Mouse (Mus musculus): ENCODE results near the gene Aurkb. TPM values are rescaled to one million over a fixed set of nuclear protein-coding genes. Genes with fewer than 3 reads are reported as not detected.
"Not testable (repeated sequence)": the region's sequence is repeated elsewhere in the genome, so short reads cannot be mapped to it uniquely, and the experiment has no call there.

The Aurkb gene
- polyA plus RNA-seq, 1 experiment from 2014 or later: 34.1 TPM

DNA sequence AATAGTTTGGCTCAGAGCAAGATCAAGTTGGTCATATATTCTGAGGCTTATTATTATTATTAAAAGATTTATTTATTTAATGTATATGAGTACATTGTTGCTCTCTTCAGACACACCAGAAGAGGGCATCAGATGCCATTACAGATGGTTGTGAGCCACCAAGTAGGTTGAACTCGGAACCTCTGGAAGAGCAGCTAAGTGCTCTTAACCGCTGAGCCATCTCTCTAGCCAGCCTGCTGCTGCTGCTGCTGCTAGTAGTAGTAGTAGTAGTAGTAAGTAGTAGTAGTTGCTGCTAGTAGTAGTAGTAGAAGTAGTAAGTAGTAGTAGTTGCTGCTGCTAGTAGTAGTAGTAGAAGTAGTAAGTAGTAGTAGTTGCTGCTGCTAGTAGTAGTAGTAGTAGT, 34.0 kb upstream of the Aurkb start:
- ATAC-seq; H3K27me3 ChIP-seq; DNase-seq (ENCODE audit: low read depth, low spot score); in situ Hi-C loops (cut with MboI; ENCODE audit: low pct_unique_long_range_greater_than_20kb): not testable (repeated sequence)
- ChIA-PET POLR2A (interaction anchor here (0.5 to 1.6 kb wide), 4 partner anchors 12 to 58 kb away, joined by 3 to 7 read pairs (median 4); no protein-coding TSS in a partner anchor), CTCF (interaction anchor here (0.9 to 1.3 kb wide), 4 partner anchors 11 to 55 kb away, joined by 3 to 5 read pairs (median 3); no protein-coding TSS in a partner anchor)
- peak; percentile 39 for TF ChIP-seq CTCF (IDR thresholded peaks at IDR 0.05)

- CTCF ChIA-PET: interaction anchor here (1.1 to 1.6 kb wide), 6 partner anchors 10 to 50 kb away, joined by 3 to 5 read pairs (median 4); no protein-coding TSS in a partner anchor
- POLR2A ChIA-PET: interaction anchor here (1.2 to 1.6 kb wide), 2 partner anchors 12 to 30 kb away, joined by 5 to 7 read pairs; no protein-coding TSS in a partner anchor
- DNase-seq (ENCODE audit: low read depth, low spot score) (peak; percentile 61), ATAC-seq (peak; percentile 66)
- no peak for TF ChIP-seq CTCF (IDR thresholded peaks at IDR 0.05)
- no peaks in the 10 kb centered on the region for H3K27me3 ChIP-seq
- in situ Hi-C loops (cut with MboI; ENCODE audit: low pct_unique_long_range_greater_than_20kb): no loop called here
Observed at GRCm38 (mm10) chr11:69012071-69012601, 33.3 kb upstream of the Aurkb start.

DNA sequence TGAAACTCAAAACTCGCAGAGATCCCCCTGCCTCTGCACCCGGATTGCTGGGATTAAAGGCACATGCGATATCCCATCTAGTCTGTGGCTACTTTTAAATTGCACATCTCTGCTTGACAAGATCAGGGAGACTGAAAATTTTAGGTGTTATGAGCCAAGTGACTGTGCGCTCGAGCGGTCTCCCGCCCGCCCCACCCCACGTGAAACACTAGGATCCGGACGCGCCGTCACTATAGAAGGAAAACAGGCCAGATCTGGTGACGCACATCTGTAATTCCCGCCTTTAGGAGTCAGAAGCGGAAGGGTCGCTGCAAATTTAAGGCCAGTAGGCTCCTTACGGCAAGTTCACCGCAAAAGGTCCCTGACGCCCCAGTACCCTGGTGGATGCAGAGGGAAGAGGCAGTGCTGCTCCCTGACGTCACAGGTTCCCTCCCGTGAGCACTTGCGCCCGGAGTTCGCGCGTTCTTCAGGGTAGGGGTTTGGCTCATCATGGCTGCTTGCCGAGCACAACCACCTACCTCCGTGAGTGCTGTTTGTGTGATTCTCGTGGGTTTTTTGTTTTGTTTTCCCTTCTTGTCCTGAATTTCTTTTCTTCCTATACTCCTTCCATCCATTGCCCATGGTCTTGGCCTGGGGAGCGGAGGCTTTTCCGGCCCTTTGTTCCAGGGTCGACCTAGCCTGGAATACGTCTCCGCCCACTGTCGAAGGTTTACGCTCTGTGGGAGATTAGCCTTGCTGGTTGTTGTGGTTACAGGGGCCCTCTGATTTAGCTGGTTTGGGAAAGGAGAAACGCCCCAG, 29.6 kb upstream of the Aurkb start, which contains the start of gene Ctc1:
Gene Ctc1 (plus strand): TSS at position 268 of the 798 bp plus-strand sequence.
- DNase-seq (ENCODE audit: low read depth, low spot score) (peak; percentile 49), ATAC-seq (peak; percentile 92)
- H3K27me3 ChIP-seq: no peaks in the 10 kb centered on the region
- ChIA-PET CTCF (interaction anchor here (1.6 to 1.8 kb wide), 2 partner anchors 18 to 20 kb away, joined by 4 to 6 read pairs; no protein-coding TSS in a partner anchor), POLR2A (interaction anchor here (0.6 to 0.9 kb wide), 3 partner anchors 14 to 24 kb away, joined by 3 to 4 read pairs (median 4); no protein-coding TSS in a partner anchor)
- in situ Hi-C loops (cut with MboI; ENCODE audit: low pct_unique_long_range_greater_than_20kb): no loop called here
- peak; percentile 43 for TF ChIP-seq CTCF (IDR thresholded peaks at IDR 0.05)

- ATAC-seq (no peak), DNase-seq (ENCODE audit: low read depth, low spot score) (no peak)
- in situ Hi-C loops (cut with MboI; ENCODE audit: low pct_unique_long_range_greater_than_20kb): no loop called here
- ChIA-PET POLR2A (interaction anchor here (0.6 to 0.9 kb wide), 3 partner anchors 13 to 23 kb away, joined by 3 to 4 read pairs (median 4); no protein-coding TSS in a partner anchor), CTCF (interaction anchor here (1.6 to 1.8 kb wide), 2 partner anchors 17 to 19 kb away, joined by 4 to 6 read pairs; no protein-coding TSS in a partner anchor)
- H3K27me3 ChIP-seq: no peaks in the 10 kb centered on the region
- TF ChIP-seq CTCF (IDR thresholded peaks at IDR 0.05): no peak
Observed at GRCm38 (mm10) chr11:69016755-69017154, 28.7 kb upstream of the Aurkb start.

GRCm38 (mm10) chr11:69020691-69021090, 24.8 kb upstream of the Aurkb start:
- ATAC-seq (no peak), DNase-seq (ENCODE audit: low read depth, low spot score) (no peak)
- no peak for TF ChIP-seq CTCF (IDR thresholded peaks at IDR 0.05)
- CTCF ChIA-PET: interaction anchor here (2.8 kb wide), 1 partner anchor 16 kb away, joined by 10 read pairs; no protein-coding TSS in a partner anchor
- in situ Hi-C loops (cut with MboI; ENCODE audit: low pct_unique_long_range_greater_than_20kb): no loop called here
- POLR2A ChIA-PET: no interaction called here
- no peaks in the 10 kb centered on the region for H3K27me3 ChIP-seq

- TF ChIP-seq CTCF (IDR thresholded peaks at IDR 0.05): no peak
- CTCF ChIA-PET: interaction anchor here (1.0 kb wide), 1 partner anchor 9 kb away, joined by 3 read pairs; no protein-coding TSS in a partner anchor
- H3K27me3 ChIP-seq: no peaks in the 10 kb centered on the region
- DNase-seq (ENCODE audit: low read depth, low spot score) (no peak), ATAC-seq (no peak)
- POLR2A ChIA-PET: no interaction called here
- in situ Hi-C loops (cut with MboI; ENCODE audit: low pct_unique_long_range_greater_than_20kb): no loop called here
Observed at GRCm38 (mm10) chr11:69026562-69026961, 18.9 kb upstream of the Aurkb start.

DNA sequence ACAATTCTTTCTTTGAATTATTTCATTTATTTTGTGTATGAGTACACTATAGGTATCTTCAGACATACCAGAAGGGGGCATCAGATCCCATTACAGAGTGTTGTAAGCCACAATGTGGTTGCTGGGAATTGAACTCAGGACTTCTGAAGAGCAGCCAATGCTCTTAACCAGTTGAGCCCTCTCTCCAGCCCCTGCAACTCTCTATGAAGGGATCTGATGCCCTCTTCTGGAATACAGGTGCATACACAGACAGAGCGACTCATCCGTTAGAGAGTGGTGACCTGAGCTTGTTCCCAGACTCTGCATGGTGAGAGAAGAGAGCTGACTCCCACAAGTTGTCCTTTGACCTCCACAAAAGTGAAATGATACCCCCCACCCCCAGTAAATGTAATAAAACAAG, 16.6 kb upstream of the Aurkb start:
- ChIA-PET CTCF (interaction anchor here (1.2 to 1.8 kb wide), 4 partner anchors 18 to 124 kb away, joined by 3 to 5 read pairs (median 4); no protein-coding TSS in a partner anchor), POLR2A (interaction anchor here (1.1 kb wide), 1 partner anchor 12 kb away, joined by 3 read pairs; no protein-coding TSS in a partner anchor)
- DNase-seq (ENCODE audit: low read depth, low spot score) (no peak), ATAC-seq (no peak)
- no peaks in the 10 kb centered on the region for H3K27me3 ChIP-seq
- in situ Hi-C loops (cut with MboI; ENCODE audit: low pct_unique_long_range_greater_than_20kb): no loop called here
- TF ChIP-seq CTCF (IDR thresholded peaks at IDR 0.05): peak; percentile 67

- DNase-seq (ENCODE audit: low read depth, low spot score): no peak
- POLR2A ChIA-PET: no interaction called here
- CTCF ChIA-PET: interaction anchor here (1.1 kb wide), 1 partner anchor 17 kb away, joined by 4 read pairs; no protein-coding TSS in a partner anchor
- no peak for ATAC-seq
- in situ Hi-C loops (cut with MboI; ENCODE audit: low pct_unique_long_range_greater_than_20kb): no loop called here
- no peaks in the 10 kb centered on the region for H3K27me3 ChIP-seq
- TF ChIP-seq CTCF (IDR thresholded peaks at IDR 0.05): no peak
Observed at GRCm38 (mm10) chr11:69033552-69033951, 11.9 kb upstream of the Aurkb start.

DNA sequence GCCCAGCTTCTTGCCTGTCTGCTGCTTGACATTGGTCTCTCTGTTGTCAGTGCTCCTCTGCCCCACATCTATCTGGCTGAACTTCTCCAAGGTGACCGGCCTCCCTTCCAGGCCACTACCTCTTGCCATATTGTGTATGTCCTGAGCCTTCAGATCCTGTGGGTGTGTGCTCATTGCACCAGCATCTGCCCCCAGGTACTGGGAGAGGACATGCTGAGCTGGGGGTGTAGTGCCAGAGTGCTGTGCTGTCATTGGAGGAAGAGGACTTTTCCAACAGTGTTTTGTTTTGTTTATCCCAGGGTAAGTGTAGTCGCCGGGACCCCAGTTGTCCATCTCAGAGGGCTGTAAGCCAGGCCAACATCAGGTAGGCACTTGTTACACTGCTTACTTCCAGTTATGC, 10.9 kb upstream of the Aurkb start:
- no peaks in the 10 kb centered on the region for H3K27me3 ChIP-seq
- ATAC-seq (no peak), DNase-seq (ENCODE audit: low read depth, low spot score) (no peak)
- TF ChIP-seq CTCF (IDR thresholded peaks at IDR 0.05): no peak
- in situ Hi-C loops (cut with MboI; ENCODE audit: low pct_unique_long_range_greater_than_20kb): no loop called here
- POLR2A ChIA-PET: no interaction called here
- CTCF ChIA-PET: interaction anchor here (1.3 kb wide), 1 partner anchor 18 kb away, joined by 6 read pairs; no protein-coding TSS in a partner anchor

GRCm38 (mm10) chr11:69035411-69035810, 10.0 kb upstream of the Aurkb start:
- ChIA-PET POLR2A (no interaction called here), CTCF (interaction anchor here (0.9 to 2.3 kb wide), 10 partner anchors 8 to 59 kb away, joined by 3 to 10 read pairs (median 4); partner anchors contain the start of gene Per1)
- no peak for TF ChIP-seq CTCF (IDR thresholded peaks at IDR 0.05)
- no peaks in the 10 kb centered on the region for H3K27me3 ChIP-seq
- DNase-seq (ENCODE audit: low read depth, low spot score) (no peak), ATAC-seq (no peak)
- in situ Hi-C loops (cut with MboI; ENCODE audit: low pct_unique_long_range_greater_than_20kb): no loop called here

All from Patski (cell line).